Mouse (Mus musculus): Measurements from ENCODE around the gene Rbbp4.

The Rbbp4 gene

DNA sequence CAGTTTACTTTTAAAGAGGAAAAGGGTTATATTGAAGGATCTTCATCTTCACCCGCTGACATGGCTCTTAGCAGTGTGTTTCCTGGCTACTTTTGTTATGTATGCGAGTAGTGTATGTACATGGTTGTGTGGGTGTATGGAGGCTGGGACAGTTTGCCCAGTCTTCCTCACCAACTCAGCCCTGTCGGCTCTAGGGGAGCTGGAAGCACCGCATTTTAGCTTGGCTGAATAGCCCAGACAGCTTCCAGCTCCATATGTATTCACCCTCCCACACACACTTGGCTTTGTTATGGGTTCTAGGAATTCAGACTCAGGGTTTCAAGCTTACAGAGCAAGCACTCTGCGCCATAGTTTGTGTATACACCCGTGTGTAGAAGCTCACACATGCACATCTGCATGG, 15.9 kb upstream of the Rbbp4 start:
- DNase-seq = no peak

DNA sequence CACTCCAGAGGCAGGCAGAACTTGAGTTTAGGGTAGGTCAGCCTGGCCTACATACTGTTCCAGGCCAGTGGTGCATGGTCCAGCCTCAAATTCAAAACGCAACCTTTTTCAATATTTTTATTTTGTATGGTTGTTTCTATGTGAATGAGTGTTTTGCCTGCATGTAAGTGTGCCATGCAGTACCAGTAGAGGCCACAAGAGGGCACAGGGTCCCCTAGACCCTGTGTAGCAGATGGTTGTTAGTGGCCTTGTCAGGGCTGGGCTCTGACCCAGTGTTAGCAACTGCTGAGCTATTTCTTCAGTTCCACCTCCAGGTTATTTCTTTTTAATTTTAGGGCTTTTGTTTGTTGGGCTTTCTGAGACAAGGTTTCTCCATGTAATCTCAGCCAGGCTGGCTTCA, 15.5 kb upstream of the Rbbp4 start:
- peak; percentile 81 for DNase-seq

- no peak for DNase-seq
Observed at GRCm38 (mm10) chr4:129346481-129347154, 11.4 kb upstream of the Rbbp4 start.

- DNase-seq = no peak
Observed at GRCm38 (mm10) chr4:129342705-129343104, 7.5 kb upstream of the Rbbp4 start.

- DNase-seq = no peak
Observed at GRCm38 (mm10) chr4:129341888-129342287, 6.7 kb upstream of the Rbbp4 start.

- no peak for DNase-seq
Observed at GRCm38 (mm10) chr4:129339743-129340142, 4.6 kb upstream of the Rbbp4 start.

GRCm38 (mm10) chr4:129336291-129336690, 1.1 kb upstream of the Rbbp4 start:
- DNase-seq = no peak

- no peak for DNase-seq
Observed at GRCm38 (mm10) chr4:129334677-129335215, 424 bp downstream of the Rbbp4 start.

DNA sequence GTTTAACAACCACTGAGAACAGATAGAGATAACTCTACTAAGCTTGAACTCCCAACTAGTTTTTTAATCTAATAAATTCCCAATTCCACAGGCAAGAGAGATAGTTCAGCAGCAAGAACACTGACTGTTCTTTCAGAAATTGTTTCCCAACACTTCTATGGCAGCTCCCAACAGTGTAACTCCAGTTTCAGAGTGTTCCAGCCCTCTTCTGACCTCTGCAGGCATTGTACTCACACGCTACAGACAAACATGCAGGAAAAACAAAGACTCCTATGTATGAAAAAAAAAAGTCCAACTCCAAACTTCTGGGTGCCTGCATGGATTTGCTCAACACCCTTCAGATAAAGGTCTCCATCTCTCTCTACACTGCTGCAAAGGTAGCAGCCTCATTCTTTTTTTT, 2.3 kb downstream of the Rbbp4 start:
- DNase-seq = no peak

GRCm38 (mm10) chr4:129326191-129326590, 9.0 kb downstream of the Rbbp4 start:
- no peak for DNase-seq

GRCm38 (mm10) chr4:129324756-129325155, 10.4 kb downstream of the Rbbp4 start:
- no peak for DNase-seq

DNA sequence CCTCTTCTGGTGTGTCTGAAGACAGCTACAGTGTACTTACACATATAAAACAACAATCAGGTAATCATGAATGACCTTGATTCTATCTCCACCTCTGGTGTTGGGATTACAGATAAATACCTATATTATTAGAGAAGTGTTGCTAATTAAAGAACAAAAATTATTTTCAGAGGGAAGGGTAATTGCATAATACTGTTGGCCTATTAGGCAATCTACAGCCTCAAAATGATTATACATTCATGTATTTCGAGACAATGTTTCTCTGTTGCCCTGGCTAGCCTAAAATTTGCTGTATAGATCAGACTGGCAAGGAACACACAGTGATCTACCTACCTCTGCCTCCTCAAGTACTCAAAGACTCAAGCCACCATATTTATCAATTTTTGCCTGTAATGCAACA, 11.7 kb downstream of the Rbbp4 start:
- DNase-seq = no peak

DNA sequence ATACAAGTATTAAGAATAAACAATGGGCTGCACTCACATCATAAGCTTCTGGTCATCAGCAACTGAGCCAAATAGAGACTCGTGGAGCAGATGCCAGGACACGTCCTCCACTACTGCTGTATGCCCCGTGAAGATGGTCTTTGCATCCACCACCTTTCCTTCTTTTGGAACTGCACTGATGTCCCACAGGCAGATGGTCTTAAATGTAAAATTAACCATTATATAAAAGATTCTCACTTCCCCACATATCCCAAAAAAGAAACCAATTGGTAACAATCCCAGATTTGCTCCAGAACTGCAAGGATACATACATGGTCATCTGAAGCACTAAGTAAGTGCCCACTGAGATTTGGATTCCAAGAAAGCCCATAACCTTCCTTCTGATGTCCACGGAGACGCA, 13.1 kb downstream of the Rbbp4 start:
- no peak for DNase-seq

- DNase-seq = no peak
Observed at GRCm38 (mm10) chr4:129320876-129321275, 14.3 kb downstream of the Rbbp4 start.

GRCm38 (mm10) chr4:129313886-129314285, 21.3 kb downstream of the Rbbp4 start:
- DNase-seq = no peak

DNA sequence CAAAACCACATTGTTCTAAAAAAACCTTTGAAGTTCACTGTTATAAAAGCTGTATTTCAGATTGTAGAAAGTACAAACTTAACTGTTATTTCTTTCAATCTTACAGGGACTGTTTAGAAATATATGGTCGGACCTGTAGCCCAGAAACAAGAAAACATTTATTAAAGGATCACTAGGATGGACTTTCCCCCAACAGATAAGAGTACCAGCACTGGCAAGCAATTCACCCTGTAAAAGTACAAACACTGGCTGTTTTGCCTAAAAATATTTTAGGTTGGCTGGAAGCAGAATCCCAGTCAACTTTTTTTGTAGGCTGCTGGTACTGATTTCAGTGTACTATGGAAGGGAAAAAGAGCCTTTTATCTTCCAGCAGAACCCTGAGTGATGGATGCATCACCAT, 27.2 kb downstream of the Rbbp4 start:
- DNase-seq = no peak

DNA sequence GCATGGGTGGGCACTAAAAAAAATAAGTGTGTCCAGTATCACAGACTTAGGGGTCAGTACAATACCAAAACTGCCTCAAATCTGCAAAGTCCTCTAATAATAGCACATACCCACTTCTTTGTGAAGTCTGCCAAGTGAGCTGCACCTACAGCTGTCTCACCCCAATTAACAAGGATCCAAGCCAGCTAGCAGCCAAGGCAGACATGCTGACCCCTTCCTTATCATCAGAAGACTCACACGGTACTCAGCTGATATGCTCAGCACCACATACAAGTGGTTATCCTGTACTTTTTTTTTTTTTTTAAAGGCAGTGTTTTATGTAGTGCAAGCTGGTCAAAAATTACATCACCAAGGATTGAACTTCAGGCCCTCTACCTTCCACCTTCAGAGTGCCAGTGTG, 30.9 kb downstream of the Rbbp4 start:
- DNase-seq = no peak

DNA sequence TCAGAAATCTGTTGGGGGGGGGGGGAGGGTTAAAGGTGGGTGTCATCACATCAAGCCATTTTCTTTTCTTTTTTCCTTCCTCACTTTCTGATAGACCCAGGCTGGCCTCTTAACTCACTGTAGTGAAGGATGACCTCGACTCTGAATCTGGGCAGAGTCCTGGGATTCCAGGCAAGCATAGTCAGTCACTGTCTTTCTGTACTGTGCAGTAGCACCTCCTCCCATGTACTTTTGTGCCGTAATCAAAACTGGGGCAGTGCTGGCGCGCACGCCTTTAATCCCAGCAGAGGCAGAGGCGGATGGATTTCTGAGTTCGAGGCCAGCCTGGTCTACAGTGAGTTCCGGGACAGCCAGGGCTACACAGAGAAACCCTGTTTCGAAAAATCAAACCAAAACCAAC, 31.4 kb downstream of the Rbbp4 start:
- no peak for DNase-seq

DNA sequence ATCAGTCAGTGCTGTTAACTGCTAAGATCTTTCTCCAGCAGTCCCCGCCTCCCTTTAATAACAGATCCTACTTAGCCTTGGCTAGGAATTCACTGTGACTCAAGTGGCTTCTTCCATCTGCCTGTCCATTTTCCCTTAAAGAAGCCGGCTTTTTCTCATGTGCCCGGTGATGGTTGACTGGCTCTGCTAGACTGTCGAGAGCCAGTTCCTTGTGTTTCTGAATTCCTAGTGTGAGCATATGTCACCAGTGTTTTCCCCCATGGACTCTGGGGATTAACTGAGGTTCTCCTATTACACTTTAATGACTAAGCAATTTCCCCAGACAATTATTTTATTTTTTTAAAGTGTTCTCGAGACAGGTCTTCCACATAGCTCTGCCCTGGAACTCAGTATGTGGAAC, 31.8 kb downstream of the Rbbp4 start:
- DNase-seq = no peak

- DNase-seq = no peak
Observed at GRCm38 (mm10) chr4:129299121-129299520, 36.0 kb downstream of the Rbbp4 start.

DNA sequence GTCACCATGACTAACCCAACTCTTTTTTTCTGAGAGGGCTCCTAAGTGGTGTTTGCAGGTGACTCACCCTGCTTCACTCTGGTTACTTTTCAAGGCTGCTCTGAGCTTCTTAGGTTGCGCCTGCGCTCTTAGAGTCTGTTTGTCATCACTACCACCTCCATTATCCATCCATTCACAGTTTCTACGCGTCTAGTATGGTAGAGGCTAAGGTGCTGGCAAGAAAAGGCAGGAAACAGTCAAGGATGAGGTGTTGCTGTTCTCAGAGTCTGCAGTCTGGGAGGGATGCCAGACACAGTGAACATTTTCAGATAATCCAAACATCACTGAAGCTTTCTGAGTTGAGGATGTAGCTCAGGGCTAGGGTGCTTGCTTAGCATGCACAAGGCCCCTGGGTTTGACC, 37.4 kb downstream of the Rbbp4 start:
- no peak for DNase-seq

- no peak for DNase-seq
Observed at GRCm38 (mm10) chr4:129296066-129296465, 39.1 kb downstream of the Rbbp4 start.

DNA sequence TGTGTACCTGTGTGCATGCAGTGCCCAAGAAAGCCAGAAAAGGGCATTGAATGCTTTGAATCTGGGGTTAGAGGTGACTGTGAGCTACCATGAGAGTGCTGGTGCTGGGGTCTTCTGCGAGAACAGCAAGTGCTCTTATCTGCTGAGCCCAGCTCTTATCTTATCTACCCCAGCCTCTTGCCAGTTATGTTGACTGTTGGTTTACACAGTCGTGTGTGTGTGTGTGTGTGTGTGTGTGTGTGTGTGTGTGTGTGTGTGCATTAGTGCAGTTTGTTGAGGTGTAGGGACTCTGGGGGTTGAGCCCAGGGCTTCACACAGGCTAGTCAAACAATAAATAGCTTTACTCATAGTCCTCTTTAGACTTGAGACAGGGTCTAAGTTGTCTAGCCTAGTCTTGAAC, 40.0 kb downstream of the Rbbp4 start:
- DNase-seq = no peak

DNA sequence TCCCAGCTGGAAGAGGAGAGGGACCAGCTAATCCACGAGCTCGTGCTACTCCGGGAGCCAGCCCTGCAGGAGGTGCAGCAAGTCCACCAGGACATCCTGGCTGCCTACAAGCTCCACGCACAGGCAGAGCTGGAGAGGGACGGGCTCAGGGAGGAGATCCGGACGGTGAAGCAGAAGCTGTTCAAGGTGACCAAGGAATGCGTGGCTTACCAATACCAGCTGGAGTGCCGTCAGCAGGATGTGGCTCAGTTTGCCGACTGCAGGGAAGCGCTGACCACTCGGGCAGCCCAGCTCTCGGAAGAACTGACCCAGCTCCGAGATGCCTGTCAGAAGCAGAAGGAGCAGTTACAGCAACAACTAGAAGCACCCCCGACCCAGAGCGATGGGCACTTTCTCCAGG, 41.5 kb downstream of the Rbbp4 start:
- DNase-seq = no peak

DNA sequence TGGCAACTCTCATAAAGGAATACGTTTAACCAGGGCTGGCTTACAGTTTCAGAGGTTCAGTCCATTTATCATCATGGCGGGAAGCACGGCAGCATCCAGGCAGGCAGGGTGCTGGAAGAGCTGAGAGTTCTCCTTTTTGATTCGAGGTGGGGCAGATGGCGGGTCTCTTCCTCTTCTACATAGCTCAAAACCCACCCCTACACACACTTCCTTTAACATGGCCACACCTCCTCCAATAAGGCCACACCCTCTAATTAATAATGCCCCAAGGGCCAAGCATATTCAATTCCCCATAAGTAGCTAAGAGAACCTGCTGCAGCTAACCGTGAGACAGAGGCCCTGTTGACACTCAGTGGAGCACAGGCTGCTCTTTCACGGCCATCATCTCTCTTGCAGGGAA, 42.3 kb downstream of the Rbbp4 start:
- no peak for DNase-seq

All from kidney, adult 18-20 months (tissue).